Mouse (Mus musculus) liver, embryonic 11.5 days (tissue): ENCODE measurements around the gene Adgrl4. TPM values are rescaled to one million over a fixed set of nuclear protein-coding genes. Genes with fewer than 3 reads are reported as not detected.

Experiments used
- ATAC-seq: fragments of 200-750 bp; cut with Nextera tagmentation; replicated peaks from 2 replicates; pipeline ENCODE4 v1.8.0; 2017; ENCODE audit warnings: moderate number of reproducible peaks, mild to moderate bottlenecking, moderate TSS enrichment, moderate library complexity; ENCODE audit not compliant: low FRiP score
- DNase-seq: peaks from one replicate; pipeline ENCODE4 v3.0.0-alpha.2; 2017; ENCODE audit warnings: low spot score
- H3K27ac ChIP-seq: fragments of 300-500 bp; sonication (generic); 2 replicates; pipeline ENCODE4 v1.5.1; 2014; ENCODE audit warnings: mild to moderate bottlenecking, low read depth, low read length, control low read depth
- H3K27me3 ChIP-seq: fragments of 300-500 bp; sonication (generic); replicated peaks from 2 replicates; pipeline ENCODE4 v1.6.1; 2014; ENCODE audit warnings: low read length, mixed read lengths; ENCODE audit not compliant: control insufficient read depth, insufficient read depth
- H3K36me3 ChIP-seq: fragments of 300-500 bp; sonication (generic); 2 replicates; pipeline ENCODE4 v1.6.1; 2014; ENCODE audit warnings: mild to moderate bottlenecking, low read length, moderate library complexity, mixed read lengths; ENCODE audit not compliant: control insufficient read depth, insufficient read depth
- H3K4me1 ChIP-seq: fragments of 300-500 bp; sonication (generic); replicated peaks from 2 replicates; pipeline ENCODE4 v1.6.1; 2014; ENCODE audit warnings: low read length, mixed read lengths; ENCODE audit not compliant: control insufficient read depth, insufficient read depth
- H3K4me2 ChIP-seq: fragments of 300-500 bp; sonication (generic); 2 replicates; pipeline ENCODE4 v1.6.1; 2014; ENCODE audit warnings: mild to moderate bottlenecking, control low read depth, moderate library complexity
- H3K4me3 ChIP-seq: fragments of 300-500 bp; sonication (generic); 2 replicates; pipeline ENCODE4 v1.5.1; 2014; ENCODE audit warnings: low read depth, low read length, control low read depth
- H3K9ac ChIP-seq: fragments of 300-500 bp; sonication (generic); 2 replicates; pipeline ENCODE4 v1.6.1; 2014; ENCODE audit warnings: low read depth, low read length, control low read depth
- H3K9me3 ChIP-seq: fragments of 300-500 bp; sonication (generic); 2 replicates; pipeline ENCODE4 v1.6.1; 2016; ENCODE audit warnings: low read length, inconsistent platforms, mixed read lengths; ENCODE audit not compliant: control insufficient read depth
- WGBS: fragments of 180-500 bp; shearing (Covaris S2); extraction: QIAGEN DNeasy Blood & Tissue Kit; methylation state at CpG from one replicate; pipeline ENCODE4 v1.1.7; 2014; 5-methylcytosine and 5-hydroxymethylcytosine counted together
- polyA plus RNA-seq: library from polyadenylated mRNA; unstranded; fragments of >200 nt; fragmentation: Nextera tagmentation; extraction: Ambion mirVana; gene quantifications from 2 replicates; pipeline ENCODE4 v1.2.1, GENCODE M21; 2014

Gene Adgrl4
- polyA plus RNA-seq, 1 experiment from 2014 or later, result 16.7 TPM

DNA sequence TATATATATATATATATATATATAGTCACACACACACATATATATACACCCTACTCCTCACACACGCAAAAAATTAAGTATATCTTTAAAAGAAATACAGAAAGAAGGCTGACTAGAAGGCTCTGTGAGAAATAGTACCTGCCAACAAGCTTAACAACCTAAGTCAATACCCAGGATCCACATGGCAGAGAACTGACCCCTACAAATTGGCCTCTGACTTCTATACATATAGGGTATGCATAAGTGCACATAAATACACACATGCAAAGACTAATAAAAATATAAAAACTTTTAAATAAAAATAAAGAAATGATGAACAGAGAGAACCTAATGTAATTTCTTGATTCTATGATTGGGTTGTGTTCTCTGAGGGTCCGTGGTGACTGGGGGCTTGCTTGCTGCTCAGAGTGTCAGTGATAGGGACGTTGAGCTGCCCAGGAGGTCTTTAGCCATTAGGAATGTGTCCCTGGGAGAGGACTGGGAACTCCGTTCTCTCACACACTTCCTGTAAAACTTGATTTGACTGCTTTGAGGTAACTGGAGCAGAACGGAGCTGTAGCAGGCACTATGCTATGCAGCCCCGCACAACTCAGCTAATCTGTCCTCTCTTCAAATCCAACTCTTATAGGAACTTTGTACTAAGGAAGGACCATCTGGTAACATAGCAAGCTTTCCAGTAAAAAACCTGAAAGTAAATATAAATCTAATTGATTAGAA lies 17.5 kb downstream of the Adgrl4 start:
- no peaks in the 10 kb centered on the region for H3K4me1 ChIP-seq
- no peak overlapping the region for H3K9ac ChIP-seq
- no peak overlapping the region for H3K4me2 ChIP-seq
- no peaks in the 10 kb centered on the region for H3K36me3 ChIP-seq
- no peak overlapping the region for H3K4me3 ChIP-seq
- H3K27me3 ChIP-seq, result no peaks in the 10 kb centered on the region
- ATAC-seq, result no peak
- no peak overlapping the region for H3K27ac ChIP-seq
- no peaks in the 10 kb centered on the region for H3K9me3 ChIP-seq
- no peak for DNase-seq
- WGBS, result 56% methylated on average over 6 of the region's 6 CpGs

DNA sequence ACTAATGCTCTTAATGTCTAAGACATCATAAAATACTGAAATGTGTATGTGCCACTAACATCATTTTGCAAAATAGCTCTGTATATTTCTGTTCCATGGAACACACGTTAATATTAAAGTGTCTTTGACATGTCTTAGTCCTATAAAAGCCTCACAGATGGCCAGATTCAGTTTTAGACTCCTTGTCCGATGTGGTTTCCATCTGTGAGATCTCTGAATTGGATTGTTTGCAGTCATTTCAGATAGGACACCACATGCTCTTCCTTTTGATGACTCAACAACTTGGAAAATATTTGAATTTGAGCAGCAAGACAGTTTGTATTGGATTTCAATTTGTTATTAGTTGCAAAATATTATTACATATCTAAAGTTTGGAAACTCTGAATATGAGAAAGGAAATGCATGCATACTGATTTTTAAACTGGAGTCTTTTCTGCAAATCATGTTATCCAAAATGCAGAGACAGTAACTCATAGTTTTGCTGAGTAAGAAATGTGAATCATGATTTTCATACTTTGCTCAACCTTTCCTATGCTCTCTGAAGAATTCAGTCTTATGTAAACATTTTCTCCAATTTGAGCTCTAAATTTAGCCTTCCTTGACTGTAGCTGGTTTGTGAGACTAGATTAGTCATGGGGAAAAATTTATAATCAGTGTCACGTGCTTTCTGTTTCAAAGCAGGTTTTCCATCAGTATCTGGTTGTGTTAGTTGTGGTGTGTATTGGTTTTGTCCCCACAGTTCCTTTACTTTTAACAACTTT lies 21.9 kb downstream of the Adgrl4 start:
- no peak overlapping the region for H3K9ac ChIP-seq
- no peak overlapping the region for H3K4me2 ChIP-seq
- no peaks in the 10 kb centered on the region for H3K4me1 ChIP-seq
- no peaks in the 10 kb centered on the region for H3K36me3 ChIP-seq
- WGBS, result 71% methylated on average over 3 of the region's 3 CpGs
- no peak overlapping the region for H3K27ac ChIP-seq
- H3K9me3 ChIP-seq, result no peaks in the 10 kb centered on the region
- no peaks in the 10 kb centered on the region for H3K27me3 ChIP-seq
- ATAC-seq, result no peak
- DNase-seq, result no peak
- H3K4me3 ChIP-seq, result no peak overlapping the region

DNA sequence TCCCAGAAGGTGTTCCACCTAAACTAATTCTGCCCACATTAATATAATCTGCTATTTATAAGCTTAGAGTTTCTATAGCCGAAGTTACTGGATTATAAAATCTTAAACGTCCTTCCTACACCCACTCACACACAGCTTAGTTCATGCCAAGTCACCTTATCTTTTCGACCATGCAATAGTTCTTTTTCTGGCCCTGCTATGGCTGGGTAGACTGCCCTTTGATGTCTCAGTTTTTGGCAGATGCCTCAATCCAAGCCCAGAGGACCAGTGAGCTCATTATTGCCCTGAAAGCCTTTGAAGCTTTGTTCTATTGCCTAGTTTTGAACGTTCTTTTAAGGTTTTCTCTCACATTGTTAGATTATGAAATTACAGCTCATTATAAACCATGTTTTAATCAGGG lies 27.5 kb downstream of the Adgrl4 start:
- Histone ChIP-seq H3K9ac (no peak overlapping the region), H3K4me1 (no peaks in the 10 kb centered on the region), H3K9me3 (no peaks in the 10 kb centered on the region), H3K27me3 (no peaks in the 10 kb centered on the region), H3K4me3 (no peak overlapping the region), H3K27ac (no peak overlapping the region), H3K36me3 (no peaks in the 10 kb centered on the region), H3K4me2 (no peak overlapping the region)
- no peak for DNase-seq
- no peak for ATAC-seq
- WGBS, result 67% methylated on average over 4 of the region's 4 CpGs

DNA sequence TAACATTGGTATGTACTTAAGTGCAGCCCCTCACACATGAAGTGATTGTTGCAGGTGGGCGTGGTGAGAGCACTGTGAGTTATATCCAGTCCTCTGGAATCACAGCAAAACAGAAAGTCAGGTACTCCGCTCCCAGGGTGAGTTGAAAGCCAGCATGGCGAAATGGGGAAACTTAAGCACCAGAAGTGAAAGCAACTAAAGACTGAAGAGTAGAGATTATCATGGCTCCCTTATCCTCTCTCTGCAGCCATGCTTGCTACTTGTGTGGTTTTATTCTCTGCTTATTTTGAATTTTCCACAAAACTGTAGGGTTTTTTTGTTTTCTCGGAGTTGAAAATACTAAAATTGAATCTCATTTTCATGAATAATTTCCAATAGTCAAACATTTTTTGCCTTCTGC lies 51.2 kb downstream of the Adgrl4 start:
- H3K9me3 ChIP-seq, result no peaks in the 10 kb centered on the region
- H3K27me3 ChIP-seq, result no peaks in the 10 kb centered on the region
- no peak overlapping the region for H3K9ac ChIP-seq
- no peak overlapping the region for H3K27ac ChIP-seq
- no peaks in the 10 kb centered on the region for H3K4me1 ChIP-seq
- WGBS, result 81% methylated on average over 4 of the region's 4 CpGs
- H3K36me3 ChIP-seq, result no peaks in the 10 kb centered on the region
- DNase-seq, result no peak
- no peak for ATAC-seq
- no peak overlapping the region for H3K4me2 ChIP-seq
- H3K4me3 ChIP-seq, result no peak overlapping the region

DNA sequence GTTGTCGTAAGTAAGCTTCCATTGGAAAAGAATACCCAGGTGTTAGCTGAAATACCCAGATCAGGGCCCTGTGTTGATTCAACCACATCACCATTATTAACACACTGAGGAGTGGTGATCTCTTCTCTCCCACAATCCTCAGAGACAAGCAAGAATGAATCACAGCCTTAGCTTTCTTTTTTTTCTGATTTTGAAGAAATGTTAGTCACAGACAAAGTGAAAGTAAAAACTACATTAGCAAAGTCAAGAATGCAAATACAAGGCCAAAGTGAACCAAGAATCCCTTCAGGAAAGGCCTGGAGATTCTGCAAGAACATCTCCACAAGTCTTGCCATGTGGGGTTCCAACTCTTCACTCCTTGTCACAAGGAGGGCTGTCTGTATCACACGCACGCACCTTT lies 67.9 kb downstream of the Adgrl4 start:
- H3K36me3 ChIP-seq, result no peaks in the 10 kb centered on the region
- 94% methylated on average over 3 of the region's 3 CpGs for WGBS
- no peaks in the 10 kb centered on the region for H3K27me3 ChIP-seq
- no peak overlapping the region for H3K27ac ChIP-seq
- no peak overlapping the region for H3K9ac ChIP-seq
- H3K9me3 ChIP-seq, result no peaks in the 10 kb centered on the region
- H3K4me2 ChIP-seq, result no peak overlapping the region
- no peak overlapping the region for H3K4me3 ChIP-seq
- no peak for DNase-seq
- no peaks in the 10 kb centered on the region for H3K4me1 ChIP-seq
- no peak for ATAC-seq

DNA sequence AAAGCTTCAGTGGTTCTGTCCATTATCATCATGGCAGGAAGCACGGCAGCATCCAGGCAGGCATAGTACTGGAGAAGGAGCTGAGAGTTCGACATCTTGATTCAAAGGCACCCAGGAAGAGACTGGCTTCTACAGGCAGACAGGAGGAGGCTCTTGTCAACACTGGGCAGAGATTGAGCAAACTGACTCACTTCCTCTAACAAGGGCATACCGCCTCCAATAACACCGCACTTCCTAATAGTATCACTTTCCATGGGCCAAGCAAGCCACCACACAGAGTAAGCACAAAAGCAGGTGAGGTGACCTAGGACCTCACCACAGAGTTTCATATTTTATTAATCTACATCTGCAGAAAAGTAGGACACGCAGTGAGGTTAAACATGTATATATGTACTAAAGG lies 73.5 kb downstream of the Adgrl4 start:
- ATAC-seq (no peak), DNase-seq (no peak)
- no peak overlapping the region for H3K27ac ChIP-seq
- 86% methylated on average over 5 of the region's 5 CpGs for WGBS
- H3K27me3 ChIP-seq, result no peaks in the 10 kb centered on the region
- no peaks in the 10 kb centered on the region for H3K9me3 ChIP-seq
- H3K36me3 ChIP-seq, result no peaks in the 10 kb centered on the region
- no peak overlapping the region for H3K9ac ChIP-seq
- H3K4me3 ChIP-seq, result no peak overlapping the region
- H3K4me2 ChIP-seq, result no peak overlapping the region
- H3K4me1 ChIP-seq, result no peaks in the 10 kb centered on the region

DNA sequence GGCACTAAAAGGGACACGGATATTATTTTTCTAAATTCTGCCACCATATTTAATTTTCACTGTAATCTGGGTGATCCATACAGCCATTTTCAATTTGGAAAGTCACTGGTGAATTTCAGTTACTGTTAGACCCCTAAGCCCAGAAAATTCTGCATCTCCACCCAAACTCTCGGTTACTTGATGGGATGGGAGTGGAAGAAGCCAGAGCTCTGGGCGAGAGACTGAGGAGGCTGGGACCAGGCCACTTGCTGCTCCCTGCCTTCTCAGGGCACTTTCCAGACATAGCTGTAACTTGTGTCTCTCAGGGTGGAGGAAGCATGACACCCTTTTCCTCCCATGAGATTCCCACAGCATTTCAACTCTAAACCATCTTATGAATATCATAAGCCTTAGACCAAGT lies 109.5 kb downstream of the Adgrl4 start:
- Histone ChIP-seq H3K4me1 (no peaks in the 10 kb centered on the region), H3K27ac (no peak overlapping the region), H3K9me3 (no peaks in the 10 kb centered on the region), H3K9ac (no peak overlapping the region), H3K4me3 (no peak overlapping the region), H3K27me3 (no peaks in the 10 kb centered on the region), H3K36me3 (no peaks in the 10 kb centered on the region), H3K4me2 (no peak overlapping the region)
- ATAC-seq, result no peak
- 73% methylated on average over 3 of the region's 3 CpGs for WGBS
- no peak for DNase-seq

DNA sequence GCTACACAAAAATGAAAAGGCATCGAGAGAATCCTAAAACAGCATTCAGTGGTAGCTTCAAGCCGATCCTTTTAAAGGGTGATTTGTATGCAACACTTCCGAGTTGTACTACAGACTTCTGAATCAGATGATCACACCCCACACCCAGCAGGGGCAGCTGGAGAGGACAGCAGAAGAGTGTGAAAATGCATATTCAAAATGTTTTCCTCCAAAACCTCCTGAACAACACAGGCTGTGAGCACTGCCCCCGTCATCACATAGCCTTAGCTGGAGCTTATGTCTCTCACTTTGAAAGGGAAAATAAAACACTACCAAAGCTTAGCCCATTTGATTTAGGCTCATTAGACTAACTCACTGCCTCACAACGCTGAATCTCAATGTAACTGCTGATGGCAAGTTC lies 113.3 kb downstream of the Adgrl4 start:
- DNase-seq (no peak), ATAC-seq (no peak)
- H3K4me1 ChIP-seq, result no peaks in the 10 kb centered on the region
- no peaks in the 10 kb centered on the region for H3K9me3 ChIP-seq
- no peak overlapping the region for H3K27ac ChIP-seq
- H3K36me3 ChIP-seq, result no peaks in the 10 kb centered on the region
- H3K9ac ChIP-seq, result no peak overlapping the region
- no peak overlapping the region for H3K4me2 ChIP-seq
- no peaks in the 10 kb centered on the region for H3K27me3 ChIP-seq
- 53% methylated on average over 5 of the region's 5 CpGs for WGBS
- no peak overlapping the region for H3K4me3 ChIP-seq

DNA sequence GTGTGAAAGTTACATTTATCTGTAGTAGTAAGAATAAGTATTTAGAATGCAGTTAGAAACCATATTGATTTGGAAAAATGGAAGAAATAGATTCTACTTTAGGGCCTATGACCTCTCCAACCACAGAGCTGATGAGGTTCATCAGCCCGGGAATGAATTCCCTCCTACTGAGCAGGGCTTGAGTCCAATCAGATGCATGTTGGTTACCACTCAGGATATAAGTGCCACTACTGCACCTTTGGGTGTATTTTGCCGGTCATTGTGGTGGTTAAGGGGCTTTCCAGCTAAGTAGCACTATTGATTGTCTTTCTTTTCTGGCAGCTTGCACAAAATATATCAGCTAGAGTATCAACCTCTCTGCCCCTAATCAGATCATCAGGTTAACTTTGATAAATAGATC lies 118.9 kb downstream of the Adgrl4 start:
- Histone ChIP-seq H3K4me3 (no peak overlapping the region), H3K27me3 (no peaks in the 10 kb centered on the region), H3K9me3 (no peaks in the 10 kb centered on the region), H3K4me2 (no peak overlapping the region), H3K36me3 (no peaks in the 10 kb centered on the region), H3K4me1 (no peaks in the 10 kb centered on the region), H3K9ac (no peak overlapping the region), H3K27ac (no peak overlapping the region)
- DNase-seq, result no peak
- ATAC-seq, result no peak
- 81% methylated on average over 2 of the region's 2 CpGs for WGBS
